Mouse (Mus musculus) CD4-positive, CD25-positive, alpha-beta regulatory T cell, adult 9 weeks (primary cell): ENCODE measurements around the gene Efemp2. TPM values are rescaled to one million over a fixed set of nuclear protein-coding genes. Genes with fewer than 3 reads are reported as not detected.

Source experiments
- polyA plus RNA-seq: library from polyadenylated mRNA; unstranded; fragments of 100-300 nt; shearing (Covaris generic); gene quantifications from one replicate; pipeline ENCODE4 v1.2.1, GENCODE M21; 2017

The Efemp2 gene
- polyA plus RNA-seq = 2.3 TPM

DNA sequence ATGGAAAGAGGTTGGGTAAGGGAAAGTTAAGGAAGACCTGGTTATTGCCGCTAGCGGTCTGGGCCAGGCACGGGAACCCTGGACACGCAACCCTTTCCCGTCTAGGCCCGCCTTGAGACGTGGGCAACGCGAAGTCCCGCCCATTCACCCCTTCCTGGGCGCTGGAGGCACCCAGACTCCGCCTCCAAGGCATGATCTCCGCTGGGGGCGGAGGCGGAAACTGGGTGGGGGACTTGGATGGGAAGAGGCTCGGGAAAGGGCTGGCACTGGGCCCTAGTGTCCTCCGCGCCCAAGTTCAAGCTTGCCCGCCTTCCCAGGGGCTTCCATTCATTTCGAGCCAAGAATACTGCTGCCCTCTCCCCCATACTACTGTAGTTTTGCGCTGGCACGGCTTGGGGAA, at the start of gene Efemp2:
Gene Efemp2 (plus strand): TSS at position 235 of the 400 bp plus-strand sequence.

GRCm38 (mm10) chr19:5424782-5425741, 48.7 kb upstream of the Efemp2 start, which contains the start of the genes Drap1 and AI837181:
Gene Drap1 (minus strand): TSS chr19:5424979.
Gene AI837181 (plus strand): TSS chr19:5425144.

DNA sequence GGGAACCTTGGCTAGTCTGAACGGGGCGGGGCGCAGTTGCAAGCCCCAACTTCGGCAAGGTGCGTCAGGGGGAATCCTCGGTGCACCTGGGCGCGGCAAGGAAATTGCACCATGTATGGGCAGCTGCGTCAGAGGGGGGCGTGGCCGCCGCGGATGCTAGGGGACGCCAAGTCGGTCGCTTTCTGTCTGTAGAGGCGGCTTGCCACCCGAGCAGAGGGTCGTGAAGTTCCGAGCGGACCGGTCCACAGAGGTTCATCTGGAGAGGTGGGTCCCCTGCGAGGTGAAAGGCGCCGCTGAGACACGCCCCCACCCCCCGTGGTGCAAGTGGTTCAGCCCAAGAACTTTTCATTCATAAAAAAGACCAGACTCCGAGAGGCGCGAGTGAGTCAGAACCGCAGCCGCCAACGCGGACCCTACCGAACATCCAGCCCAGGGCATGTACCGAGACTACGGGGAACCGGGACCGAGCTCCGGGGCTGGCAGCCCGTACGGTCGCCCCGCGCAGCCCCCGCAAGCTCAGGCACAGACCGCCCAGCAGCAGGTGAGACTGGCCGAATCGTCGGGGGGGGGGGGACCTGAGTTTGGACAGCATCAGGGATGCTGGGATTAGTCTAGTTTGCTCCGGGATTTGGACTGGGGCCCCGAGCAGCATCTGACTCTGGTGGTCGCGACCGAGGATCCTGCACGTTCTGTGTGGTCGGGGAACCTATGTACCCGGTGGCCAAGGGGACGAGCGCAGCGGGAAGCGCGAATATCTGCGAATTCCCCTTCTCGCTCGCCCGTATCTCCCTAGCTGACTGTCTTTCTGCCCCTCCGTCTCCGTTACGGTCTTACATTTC, 26.0 kb upstream of the Efemp2 start, which contains the start of gene Fosl1:
Gene Fosl1 (plus strand): TSS at position 33 of the 839 bp plus-strand sequence.

DNA sequence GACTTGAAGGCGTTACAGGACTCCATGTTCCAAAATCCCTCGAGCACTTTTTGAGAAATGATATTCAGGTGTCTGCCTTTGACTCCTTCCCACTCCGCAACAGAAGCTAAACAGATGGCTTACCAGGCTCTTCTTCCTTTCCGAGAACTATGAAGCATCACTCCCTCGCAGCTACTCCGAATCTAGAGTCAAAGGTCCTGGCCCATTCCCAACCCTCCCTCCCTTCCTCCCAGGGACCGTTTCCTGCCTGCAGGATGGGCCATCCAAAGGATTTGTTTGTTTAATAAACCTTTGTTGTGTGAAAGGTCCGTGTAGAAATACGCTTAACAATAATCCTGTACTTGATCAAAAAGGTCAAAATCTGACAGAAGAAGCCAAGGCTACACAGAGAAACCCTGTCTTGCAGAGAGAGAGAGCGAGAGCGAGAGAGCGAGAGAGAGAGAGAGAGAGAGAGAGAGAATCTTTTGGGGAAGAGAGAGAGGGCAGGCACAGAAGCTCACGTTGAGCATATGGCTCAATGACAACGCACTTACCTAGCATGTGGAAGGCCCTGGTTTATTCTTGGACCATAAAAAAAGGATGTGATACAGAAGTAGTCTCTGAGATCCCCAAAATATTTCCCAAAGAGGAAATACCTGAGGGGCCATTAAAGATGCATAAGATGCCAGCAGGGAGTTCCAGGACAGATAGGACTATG, 15.9 kb upstream of the Efemp2 start, which contains the start of gene Ccdc85b:
Gene Ccdc85b (minus strand): TSS at position 149 of the 697 bp plus-strand sequence.

DNA sequence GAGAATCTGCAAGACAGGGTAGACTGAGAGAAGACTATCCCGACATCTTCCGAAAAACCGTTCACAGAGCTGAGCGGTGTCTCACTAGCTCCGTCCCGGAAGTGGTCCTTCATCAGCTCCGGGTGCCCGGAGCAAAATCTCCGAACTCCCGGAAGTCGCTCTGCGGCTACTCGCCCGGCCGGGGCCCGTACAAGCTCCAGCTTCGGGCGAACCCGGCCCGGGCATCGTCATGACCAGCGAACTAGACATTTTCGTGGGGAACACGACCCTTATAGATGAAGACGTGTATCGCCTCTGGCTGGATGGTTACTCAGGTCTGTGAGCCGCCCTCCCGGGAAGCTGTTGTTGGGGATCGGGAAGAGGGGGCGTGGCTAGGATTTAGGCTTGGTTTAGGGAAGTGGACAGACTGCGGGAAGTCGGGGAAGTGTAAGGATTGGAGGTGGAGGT, 13.3 kb upstream of the Efemp2 start, which contains the start of gene Fibp:
Gene Fibp (plus strand): TSS at position 151 of the 447 bp plus-strand sequence.

DNA sequence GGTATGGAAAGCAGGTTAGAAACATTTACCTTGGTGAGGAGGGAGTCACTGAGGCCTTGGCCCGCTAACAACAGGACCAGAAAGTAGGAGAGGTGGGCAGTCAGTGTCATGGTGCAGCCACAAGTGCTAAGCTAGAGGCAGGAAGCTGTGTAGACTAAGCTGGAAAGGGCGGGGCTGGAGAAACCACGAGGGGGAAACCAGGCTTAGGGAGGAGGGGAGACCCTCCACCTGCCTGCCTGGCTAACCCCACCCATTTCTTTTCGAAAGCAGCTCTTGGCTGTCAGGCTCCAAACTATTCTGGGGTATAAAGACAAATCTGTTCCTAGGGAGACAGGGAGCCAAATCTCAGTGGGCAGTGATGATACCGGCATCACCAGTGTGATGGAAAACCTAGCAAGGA, 5.4 kb upstream of the Efemp2 start, which contains the start of gene Ctsw:
Gene Ctsw (minus strand): TSS at position 134 of the 400 bp plus-strand sequence.

DNA sequence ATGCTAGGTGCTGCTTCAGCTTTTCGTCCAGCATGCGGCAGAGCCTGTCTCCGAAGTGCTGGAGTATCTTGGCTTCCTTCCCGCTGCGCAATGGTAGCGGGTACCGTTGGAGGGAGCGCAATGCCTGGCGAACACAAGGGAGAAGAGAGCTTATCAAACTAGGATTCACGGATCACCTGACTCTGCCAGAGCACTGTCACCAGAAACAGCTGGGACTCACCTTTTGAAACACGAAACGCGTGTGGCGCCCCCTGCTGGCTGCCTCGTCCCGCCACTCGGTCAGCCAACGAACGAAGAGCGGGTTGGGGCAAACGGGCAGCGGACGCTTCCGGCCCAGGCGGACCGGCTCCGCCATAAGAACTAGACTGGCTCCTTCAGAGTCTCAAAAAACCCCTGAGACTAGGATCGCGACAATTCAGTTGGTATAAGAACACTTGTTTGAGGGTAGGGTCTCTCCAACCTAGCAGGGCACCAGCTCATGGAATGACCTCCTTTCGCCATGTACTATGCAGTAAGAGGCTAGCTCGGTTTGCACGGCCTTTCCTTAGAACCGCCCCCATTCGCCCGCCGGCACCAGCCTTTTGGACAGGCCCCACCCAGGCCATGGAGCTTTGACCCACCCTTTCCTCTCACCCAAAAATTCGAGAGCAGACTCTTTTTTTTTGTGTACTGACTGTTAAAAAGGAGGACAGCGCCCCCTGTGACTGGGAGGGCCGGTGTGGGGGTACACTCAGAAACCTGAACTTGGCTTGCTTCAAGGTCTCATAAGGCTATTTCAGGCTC, 14.2 kb downstream of the Efemp2 start, which contains the start of gene Mus81:
Gene Mus81 (minus strand): TSS at position 635 of the 783 bp plus-strand sequence.

DNA sequence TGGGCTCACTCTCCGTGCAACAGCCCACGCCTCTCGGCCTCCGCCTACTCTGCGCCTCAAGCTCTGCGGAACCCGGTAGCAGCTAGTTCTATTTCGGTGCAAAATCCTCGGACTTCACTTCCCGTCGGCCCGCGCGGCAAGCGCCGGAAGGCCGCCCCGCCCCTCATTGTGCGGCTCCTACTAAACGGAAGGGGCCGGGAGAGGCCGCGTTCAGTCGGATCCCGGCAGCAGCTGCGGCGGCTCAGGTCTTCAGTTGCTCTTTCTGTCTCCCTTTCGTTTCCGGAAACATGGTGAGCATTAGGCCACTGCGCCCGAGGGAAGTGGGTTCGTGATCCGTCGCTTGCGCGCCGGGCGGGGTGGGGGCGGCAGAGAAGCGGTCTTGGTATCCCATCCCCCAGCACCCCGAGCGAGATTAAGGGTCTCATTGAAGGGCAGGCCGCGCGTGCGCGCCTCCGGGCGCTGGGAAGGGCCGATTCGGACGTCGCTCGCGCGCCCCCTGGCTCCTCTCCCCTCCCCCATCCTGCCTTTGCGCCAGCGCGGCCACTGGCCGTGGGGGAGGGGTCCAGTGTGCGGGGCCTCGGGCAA, 16.7 kb downstream of the Efemp2 start, which contains the start of gene Cfl1:
Gene Cfl1 (plus strand): TSS at position 143 of the 585 bp plus-strand sequence.

GRCm38 (mm10) chr19:5503687-5504086, 29.9 kb downstream of the Efemp2 start, which contains the start of gene 1700020D05Rik:
Gene 1700020D05Rik (minus strand): TSS chr19:5503787.

DNA sequence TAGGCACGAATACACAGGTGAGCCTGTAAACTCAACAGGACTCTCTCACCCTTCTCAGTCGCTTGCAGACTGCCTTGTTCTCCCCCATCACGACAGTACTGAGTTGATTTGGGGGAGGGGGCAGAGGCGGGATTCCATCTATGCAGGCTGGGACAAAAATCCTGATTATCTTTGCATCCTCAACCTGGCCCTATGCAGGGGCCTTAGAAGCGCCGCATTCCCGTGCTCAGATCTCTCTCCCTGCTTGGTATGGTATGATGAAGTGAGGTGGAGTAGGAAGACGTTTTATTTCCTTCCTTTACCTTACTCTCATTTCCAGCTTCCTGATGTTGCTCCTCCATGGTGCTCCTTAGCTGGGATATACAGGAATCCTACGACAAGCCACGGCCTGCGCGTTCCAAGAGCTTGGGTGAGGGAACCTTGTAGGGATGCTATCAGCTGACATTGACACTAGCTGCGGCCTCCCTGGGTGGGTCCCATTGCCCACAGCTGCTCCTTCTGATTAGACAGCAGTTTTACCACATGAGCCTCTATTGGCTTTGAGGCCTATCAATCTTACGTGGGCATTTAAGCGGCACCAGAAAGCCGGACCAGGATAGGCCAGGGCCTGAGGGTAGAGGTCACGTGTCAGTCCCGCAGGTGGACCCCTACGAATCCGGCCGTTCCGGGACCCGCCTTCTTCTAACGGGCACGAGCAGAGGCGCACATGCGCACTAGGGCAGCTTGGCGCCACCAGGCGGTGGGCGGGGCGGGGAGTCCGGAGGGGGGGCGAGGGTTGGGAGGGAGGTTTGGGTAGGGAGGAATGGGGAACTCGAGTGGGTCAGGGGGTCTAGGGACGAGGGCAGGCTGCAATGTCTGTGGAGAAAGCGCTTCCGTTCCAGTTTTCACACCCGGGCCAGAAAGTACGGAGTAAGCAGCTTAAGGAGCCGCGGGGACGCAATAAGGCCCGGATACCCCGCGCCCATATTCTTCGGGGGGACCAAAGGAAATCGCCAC, 36.6 kb downstream of the Efemp2 start, which contains the start of gene Snx32:
Gene Snx32 (minus strand): TSS at position 508 of the 996 bp plus-strand sequence.

Other genes with a start within 250 kb of the Efemp2 start
- gene Pacs1, start 200.8 kb upstream of the Efemp2 start, polyA plus RNA-seq = 15.1 TPM
- gene Sf3b2, start 178.5 kb upstream of the Efemp2 start, polyA plus RNA-seq = 449 TPM
- gene Gal3st3, start 175.6 kb upstream of the Efemp2 start, polyA plus RNA-seq = not detected
- gene Catsper1, start 138.2 kb upstream of the Efemp2 start, polyA plus RNA-seq = not detected
- gene Cst6, start 124.4 kb upstream of the Efemp2 start, polyA plus RNA-seq = 1.4 TPM
- 66.3 TPM for gene Eif1ad, start 107.2 kb upstream of the Efemp2 start, polyA plus RNA-seq
- gene Banf1, start 106.8 kb upstream of the Efemp2 start, polyA plus RNA-seq = 350 TPM
- 26.6 TPM for gene Sart1, start 85.3 kb upstream of the Efemp2 start, polyA plus RNA-seq
- gene Tsga10ip, start 71.4 kb upstream of the Efemp2 start, polyA plus RNA-seq = 1.0 TPM
- 73.1 TPM for gene Drap1, start 49.0 kb upstream of the Efemp2 start, polyA plus RNA-seq
- gene AI837181, start 48.8 kb upstream of the Efemp2 start, polyA plus RNA-seq = 14.3 TPM
- gene Fosl1, start 26.4 kb upstream of the Efemp2 start, polyA plus RNA-seq = not detected
- gene Ccdc85b, start 16.1 kb upstream of the Efemp2 start, polyA plus RNA-seq = 3.6 TPM
- 178 TPM for gene Fibp, start 13.3 kb upstream of the Efemp2 start, polyA plus RNA-seq
- 115 TPM for gene Ctsw, start 5.4 kb upstream of the Efemp2 start, polyA plus RNA-seq
- 70.5 TPM for gene Mus81, start 14.4 kb downstream of the Efemp2 start, polyA plus RNA-seq
- gene Cfl1, start 16.5 kb downstream of the Efemp2 start, polyA plus RNA-seq = 4,187 TPM
- gene 1700020D05Rik, start 29.8 kb downstream of the Efemp2 start, polyA plus RNA-seq = 0.27 TPM
- 18.4 TPM for gene Snx32, start 36.6 kb downstream of the Efemp2 start, polyA plus RNA-seq
- not detected for gene Ovol1, start 86.7 kb downstream of the Efemp2 start, polyA plus RNA-seq
- gene Ap5b1, start 94.1 kb downstream of the Efemp2 start, polyA plus RNA-seq = 19.4 TPM
- 89.1 TPM for gene Rnaseh2c, start 127.9 kb downstream of the Efemp2 start, polyA plus RNA-seq
- 59.7 TPM for gene Kat5, start 136.3 kb downstream of the Efemp2 start, polyA plus RNA-seq
- gene Rela, start 163.5 kb downstream of the Efemp2 start, polyA plus RNA-seq = 165 TPM
- 46.5 TPM for gene Sipa1, start 189.8 kb downstream of the Efemp2 start, polyA plus RNA-seq
- 18.1 TPM for gene Map3k11, start 214.8 kb downstream of the Efemp2 start, polyA plus RNA-seq
- 47.0 TPM for gene Pcnx3, start 215.0 kb downstream of the Efemp2 start, polyA plus RNA-seq
- gene Kcnk7, start 230.4 kb downstream of the Efemp2 start, polyA plus RNA-seq = 1.3 TPM